Mouse (Mus musculus) right cerebral cortex, adult 18-20 months (tissue): ENCODE data around the gene Ypel2.

ENCODE experiments used
- DNase-seq: peaks from one replicate; pipeline ENCODE4 v3.0.0; 2022; ENCODE audit warnings: mixed read lengths

Gene Ypel2

DNA sequence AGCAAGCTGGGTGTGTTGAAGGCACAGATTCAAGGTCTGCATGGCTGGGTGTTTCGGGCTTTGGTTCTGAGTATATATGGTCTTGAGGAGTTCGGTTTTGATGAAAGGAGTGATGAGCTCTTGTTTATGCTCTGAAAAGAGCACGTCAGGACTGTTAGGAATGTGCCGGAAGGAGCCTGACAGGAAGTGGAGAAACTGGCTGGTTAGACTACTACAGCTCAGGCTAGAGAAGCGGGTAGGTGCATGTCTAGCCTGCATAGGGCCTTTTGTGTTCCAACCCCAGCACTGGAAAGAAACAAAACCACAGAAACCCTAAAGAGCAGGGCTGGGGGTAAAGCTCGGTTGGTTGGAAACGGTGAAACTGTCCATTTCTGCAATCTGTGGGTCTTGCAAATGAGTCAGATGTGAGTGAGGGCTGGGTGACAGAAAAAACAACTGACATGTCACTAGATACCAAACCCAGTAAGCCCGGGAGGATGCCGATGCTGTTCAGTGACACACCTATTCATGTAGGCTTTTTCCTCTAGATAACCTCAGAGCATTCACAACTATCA lies 68.3 kb downstream of the Ypel2 start:
- no peak for DNase-seq

DNA sequence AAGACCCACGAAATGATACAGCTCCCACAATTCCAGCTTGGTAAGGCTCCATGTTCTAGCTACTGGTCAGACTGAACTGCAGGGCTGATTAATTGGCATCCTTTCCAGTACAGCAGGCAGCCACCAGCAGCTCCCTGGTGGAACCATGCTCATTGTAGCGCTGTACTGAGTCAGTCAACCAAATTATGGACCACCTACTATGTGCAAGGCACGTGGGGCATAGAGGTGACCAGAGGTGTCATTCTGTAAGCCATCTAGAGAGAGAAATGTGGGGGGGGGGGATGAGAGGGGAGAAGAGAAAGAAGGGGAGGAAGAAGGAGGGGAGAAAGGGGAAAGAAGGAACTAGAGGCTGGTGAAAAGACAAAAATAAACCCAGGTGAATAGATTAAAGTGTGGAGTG lies 68.9 kb downstream of the Ypel2 start:
- no peak for DNase-seq

DNA sequence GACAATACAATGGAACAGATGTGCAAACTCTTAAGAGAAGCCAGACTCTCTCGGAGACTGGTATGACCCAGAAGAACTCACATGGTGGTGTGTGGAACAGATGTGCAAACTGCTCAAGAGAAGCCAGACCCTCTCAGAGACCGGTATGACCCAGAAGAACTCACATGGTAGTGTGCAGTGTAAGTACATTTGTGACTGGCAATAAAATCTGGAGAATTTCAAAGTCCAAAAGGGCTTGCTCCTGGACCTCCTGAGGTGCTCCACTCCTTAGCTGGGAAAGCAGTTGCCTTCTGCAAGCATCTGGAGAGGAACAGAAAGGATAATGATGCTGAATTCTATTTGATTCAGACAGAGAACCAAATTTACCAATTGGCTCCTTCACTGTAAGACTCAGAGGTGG lies 69.9 kb downstream of the Ypel2 start:
- no peak for DNase-seq

DNA sequence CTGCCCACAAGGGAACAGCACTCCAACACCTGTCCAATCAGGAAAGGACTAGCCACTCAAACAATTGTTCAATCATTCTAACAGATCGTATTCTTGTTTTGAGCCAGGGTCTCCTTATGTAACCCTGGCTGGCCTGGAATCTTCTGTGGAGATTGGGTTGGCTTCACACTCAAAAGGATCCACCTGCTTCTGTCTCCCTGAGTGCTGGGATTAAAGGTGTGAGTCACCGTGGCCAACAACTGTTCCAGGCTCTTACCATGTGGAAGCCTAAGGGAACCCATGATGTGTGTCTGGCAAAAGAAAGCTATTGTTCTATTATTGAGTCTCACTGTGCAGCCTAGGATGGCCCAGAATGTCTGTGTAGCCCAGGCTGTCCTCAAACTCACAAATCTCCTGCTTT lies 71.5 kb downstream of the Ypel2 start:
- DNase-seq: no peak

DNA sequence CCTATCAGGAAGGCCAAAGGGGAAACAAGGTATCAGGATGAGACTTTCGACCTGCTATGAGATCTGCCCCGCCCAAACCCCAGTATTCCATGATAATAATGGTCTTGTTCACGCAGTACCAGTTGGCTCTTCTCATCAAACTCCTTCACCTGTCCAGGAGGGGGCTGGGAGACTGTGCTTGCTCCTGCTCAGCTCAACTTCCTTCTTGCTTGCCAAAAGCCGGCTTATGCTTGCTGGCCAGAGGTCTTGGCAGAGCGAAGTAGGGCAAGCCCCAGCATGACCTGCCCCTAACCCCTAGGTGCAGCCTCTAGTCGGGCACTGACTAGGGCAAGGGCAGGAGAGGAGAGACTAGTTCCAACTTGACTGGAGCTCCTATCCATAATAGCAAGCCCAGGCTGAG lies 72.2 kb downstream of the Ypel2 start:
- DNase-seq: no peak

DNA sequence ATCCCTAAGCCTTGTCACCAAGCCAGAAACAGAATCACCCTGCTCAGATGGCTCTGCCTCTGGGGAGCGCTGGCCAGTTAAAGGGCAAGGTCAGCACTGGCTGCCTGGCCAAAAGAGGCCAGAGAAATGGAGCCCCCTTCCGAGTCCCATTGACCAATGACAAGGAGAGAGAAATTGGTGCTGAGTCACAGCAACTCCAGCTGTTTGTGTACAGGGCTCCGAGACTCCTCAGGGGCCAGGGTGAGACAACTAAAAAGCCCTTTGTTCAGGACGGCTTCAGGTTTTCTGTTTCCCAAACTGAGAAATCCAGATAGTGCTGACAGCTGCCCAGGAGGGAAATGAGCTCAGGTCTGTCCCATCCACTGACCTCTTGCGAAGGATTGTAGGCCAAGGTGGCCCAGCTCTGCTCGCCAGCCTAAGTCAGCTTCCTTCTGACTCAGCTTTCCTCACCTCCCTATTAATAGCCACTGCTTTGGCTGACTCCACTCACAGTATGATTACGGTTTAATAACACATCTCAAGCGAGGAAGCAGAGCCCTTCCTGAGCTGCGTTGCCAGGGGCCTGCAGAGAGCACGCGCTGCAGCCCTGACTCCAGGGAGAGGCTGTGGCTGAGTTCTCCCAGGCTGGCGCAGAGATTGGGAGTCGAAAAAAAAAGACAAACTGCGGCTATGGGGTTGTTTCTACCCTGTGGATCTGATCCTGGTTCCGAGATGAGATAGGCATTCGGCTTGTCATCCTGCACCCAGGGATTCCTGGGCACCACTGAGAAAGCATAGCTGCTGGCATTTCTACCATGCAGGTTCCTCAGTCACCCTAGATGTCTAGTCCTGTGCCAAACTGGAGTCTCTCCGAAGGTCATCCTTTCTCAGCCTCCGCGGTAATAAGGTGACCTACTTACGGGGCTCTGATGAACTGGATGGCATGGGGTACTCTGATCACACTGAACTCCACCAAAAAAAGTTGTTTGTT lies 73.1 kb downstream of the Ypel2 start:
- DNase-seq: peak; percentile 59

DNA sequence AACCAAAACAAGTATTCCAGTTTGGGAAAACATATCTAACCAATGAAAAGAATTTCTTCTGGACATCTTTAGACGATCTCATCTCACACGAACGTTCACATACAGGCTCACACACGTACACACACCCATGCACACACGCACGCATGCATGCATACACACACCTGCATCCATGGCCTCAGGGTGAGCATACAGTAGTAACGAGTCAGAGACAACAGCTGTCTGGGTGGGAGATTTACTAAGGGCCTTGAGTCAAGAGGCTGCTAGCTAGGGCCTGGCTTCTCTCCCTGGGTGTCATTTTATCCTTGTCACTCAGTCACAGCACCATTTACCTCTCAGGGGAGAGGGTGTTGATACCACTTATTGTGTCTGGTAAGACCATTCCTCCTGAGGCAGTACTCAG lies 74.0 kb downstream of the Ypel2 start:
- DNase-seq: no peak

DNA sequence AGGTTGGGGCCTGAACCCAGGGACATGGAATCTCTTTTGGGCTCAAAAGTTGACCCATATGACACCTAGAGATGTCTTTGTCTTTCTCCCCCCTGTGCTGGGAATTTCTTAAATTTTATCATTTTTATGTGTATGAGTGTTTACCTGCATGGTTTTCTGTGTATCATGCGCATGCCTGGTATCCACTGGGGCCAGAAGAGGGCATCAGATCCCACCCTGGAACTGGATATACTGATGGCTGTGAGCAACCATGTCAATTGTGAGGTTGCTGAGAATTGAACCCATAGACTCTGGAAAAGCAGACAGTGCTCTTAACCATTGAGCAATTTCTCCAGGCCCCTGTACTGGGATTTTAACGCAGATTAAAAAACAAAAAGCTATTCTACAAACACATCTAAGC lies 76.0 kb downstream of the Ypel2 start:
- DNase-seq: no peak

DNA sequence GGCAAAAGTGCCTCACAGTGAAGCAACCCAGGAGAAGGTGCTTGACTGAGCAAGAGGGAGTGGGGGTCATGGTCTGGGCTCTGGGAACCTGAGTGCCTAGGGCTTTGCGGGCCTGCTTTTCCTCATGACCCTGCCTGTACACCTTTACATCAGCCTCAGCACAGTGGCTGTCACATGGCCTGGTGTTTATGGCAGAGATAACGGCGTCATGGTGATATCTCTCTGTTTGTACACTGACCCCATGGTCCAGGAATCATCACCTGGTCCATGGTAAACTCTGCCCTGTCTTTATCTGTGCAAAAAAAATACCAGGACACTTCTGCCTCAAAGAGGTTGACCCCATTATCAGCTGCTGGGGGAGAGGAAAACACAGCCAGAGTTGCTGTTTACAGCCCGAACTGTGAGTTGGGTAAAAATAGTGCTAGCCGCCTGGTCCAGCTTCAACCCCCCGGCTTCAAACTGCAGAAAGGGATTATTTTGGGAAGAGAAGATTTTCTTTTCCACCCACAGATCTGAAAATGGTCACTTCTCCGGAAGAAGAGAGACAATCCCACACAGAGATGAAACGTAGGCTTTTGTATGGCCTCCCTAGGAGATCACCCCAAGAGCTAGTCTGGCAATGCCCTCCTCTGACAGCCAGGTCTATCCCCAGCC lies 76.8 kb downstream of the Ypel2 start:
- DNase-seq: peak; percentile 36

DNA sequence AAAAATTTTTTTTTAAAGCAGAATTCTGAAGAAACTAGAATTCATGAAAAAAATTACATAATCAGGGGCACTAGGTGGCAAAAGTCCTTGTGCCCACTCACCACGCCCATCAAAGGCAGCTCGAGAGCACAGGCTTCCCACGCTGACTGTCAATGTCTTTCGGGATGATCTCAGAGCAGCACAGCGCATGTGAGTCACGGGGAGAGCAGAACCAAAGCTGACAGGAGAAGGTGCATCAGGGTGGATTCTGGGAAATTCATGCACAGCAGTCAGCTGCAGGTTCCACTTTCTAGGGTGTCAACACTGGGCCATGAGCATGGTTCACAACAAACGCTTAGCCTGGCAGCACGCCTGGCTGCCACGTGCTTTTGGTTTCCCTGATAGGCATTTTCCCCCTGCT lies 79.2 kb downstream of the Ypel2 start:
- DNase-seq: peak; percentile 84

DNA sequence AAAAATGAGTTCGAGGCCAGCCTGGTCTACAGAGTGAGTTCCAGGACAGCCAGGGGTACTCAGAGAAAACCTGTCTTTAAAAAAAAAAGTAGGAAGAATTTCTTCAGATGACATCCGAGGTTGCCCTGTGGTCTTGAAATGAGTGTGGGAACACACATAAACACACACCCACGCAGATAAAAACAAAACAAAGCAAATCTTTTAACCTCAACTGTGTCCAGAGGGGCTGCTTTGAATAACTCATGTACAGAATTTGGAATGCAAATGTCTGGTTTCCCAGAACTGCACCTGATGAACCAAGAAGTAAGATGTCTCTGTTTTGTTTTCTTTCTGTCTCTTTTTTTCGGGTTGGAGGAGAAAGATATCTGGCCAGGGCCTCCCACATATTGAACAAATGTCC lies 83.3 kb downstream of the Ypel2 start:
- no peak for DNase-seq

DNA sequence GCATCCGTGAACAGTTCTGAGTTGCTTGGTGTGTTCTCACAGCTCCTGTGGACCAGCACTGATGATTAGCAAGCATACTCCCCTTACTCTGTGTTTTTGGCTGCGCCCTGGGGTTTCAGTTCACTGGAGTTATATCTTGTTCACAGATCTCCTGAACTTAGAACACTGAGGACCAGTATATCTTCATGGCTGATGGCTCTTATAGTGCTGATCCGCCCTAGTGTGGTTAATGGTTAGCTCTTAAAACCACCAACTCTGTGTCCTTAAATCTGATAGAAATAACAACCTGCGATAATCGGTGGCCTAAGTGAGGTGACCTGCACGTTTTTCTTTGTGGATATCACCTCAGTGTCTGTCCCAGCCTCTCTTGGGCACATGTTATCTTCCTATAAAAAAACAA lies 84.5 kb downstream of the Ypel2 start:
- no peak for DNase-seq

DNA sequence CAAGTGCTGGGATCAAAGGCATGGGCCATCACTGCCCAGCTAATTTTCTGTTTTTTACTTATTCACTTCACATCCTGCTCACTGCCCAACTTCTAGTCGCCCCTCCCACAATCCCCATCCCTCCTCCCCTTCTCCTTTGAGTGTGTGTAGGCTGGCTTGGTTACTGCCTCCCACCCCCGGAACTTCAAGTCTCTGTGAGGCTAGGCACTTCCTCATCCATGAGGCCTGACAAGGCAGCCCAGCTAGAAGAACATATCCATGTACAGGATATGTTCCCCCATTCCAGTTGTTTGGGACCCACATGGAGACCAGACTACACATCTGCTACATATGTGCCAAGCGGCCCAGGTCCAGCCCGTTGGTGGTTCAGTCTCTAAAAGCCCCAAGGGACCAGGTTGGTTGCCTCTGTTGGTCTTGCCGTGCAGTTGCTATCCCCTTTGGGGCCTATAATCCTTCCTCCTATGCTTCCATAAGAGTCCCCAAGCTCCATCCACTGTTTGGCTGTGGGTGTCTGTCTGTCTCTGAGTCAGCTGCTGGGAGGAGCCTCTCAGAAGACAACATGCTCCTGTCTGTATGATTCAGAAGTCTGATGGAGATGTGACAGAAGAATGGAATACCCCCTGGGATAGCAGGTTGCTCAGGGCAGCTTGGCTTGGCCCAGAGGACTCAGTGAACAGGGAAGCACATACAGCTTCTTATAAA lies 85.5 kb downstream of the Ypel2 start:
- no peak for DNase-seq

DNA sequence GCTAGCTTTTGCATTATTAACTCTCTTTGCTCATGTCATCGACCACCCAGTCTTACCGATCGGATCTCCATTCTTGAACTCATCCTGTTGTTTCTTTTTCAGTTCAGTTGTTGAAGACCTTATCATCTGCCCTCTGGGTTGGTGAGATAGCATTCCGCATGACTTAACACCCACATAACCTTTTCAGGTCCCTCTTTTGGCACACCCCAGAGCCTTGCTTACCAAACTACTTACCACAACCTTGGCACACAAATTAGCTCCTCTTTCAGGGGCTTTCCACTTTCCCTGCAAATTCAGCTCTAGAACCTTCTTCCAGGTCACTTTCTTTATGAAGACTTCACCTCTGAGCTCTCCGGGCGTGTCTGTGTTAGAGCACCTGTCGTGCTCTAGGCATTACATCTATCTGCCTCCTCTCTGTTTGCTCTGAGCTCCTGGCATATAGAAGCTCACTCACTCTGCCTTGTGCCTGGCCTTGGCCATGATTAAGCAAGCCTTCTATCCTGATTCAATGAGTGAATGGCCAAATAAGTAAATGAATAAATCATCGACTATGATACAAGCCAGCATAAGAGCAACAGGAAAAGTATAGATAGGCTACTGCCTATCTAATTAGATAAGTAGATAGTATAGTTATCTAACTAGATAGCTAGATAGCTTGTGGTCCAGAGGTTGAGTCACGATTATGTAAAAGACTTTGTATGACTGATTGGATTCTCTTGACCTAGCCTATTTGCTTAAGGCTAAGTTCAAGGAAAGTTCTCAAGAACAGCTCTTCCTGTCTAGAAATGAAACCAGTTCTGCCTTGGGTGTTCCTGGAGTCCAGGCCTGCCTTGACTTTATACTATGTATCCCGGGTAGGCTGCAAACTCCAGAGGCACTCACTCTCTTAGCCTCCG lies 86.5 kb downstream of the Ypel2 start:
- DNase-seq: no peak

DNA sequence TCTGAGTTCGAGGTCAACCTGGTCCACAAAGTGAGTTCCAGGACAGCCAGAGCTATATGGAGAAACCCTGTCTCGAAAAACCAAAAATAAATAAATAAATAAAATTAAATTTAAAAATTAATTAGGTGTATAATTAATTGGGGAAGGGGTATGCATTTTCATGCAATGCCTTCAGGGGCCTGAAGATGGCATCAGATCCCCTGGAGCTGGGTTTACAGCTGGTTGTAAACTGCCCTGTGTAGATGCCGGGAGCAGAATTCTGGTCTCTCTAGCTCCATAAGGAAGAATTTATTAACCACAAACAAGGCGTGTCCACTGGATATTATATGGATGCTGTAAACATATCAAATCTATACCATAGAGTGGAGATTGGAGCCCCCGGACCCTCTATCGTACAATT lies 87.2 kb downstream of the Ypel2 start:
- no peak for DNase-seq

DNA sequence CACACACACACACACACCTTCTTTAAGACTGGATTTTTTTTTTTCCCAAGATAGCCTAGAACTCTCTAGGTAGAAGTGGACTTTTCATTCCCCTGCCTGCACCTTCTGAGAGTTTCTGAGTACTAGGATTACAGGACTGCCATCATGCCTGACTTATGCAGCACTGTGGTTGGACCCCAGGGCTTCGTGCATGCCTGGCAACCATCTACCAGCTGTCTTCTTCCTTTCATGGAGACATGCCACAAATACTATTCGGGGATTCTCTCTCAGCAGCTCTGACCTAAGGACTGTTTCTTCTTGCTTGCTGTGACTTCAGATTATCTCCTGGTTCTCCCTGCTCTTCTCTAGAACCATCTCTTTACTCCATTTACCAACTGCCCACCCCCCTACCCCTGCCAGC lies 88.2 kb downstream of the Ypel2 start:
- no peak for DNase-seq

DNA sequence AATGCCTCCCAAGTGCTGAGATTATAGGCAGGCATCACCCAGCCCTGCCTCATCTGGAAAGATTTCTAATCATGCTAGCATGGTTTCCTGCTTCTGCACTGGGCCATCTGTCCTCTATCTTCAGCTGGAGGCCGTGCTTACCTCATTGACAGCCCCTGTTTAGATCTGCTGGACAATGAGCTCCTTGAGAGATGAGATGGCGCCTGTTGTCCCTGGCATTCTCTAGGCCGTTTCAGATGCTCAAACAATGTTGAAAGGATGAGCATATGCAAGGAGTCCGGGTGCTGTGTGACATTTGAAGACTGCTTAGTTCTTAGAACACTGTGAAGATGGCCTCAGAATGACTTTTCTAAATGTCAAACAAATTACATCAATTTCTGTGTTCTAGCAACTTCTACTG lies 88.8 kb downstream of the Ypel2 start:
- no peak for DNase-seq

DNA sequence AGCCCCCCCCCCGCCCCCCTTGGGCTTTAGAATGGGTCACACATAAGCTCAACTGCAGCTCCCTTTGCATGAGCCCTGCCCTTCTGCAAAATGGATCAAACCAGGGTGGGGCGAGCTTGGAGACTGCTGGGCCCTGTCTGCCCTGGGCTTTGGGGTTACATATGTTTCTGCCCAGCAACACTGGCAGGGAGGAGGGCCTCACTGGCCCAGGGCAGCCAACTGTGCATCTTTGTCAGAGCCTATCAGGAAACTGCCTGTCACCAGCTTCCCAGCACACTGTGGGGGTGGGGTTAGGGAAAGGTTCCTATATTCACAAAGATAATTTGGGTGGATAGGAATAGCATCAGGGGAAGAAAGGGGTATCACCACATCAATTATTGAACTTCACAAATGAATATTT lies 95.1 kb downstream of the Ypel2 start:
- no peak for DNase-seq

DNA sequence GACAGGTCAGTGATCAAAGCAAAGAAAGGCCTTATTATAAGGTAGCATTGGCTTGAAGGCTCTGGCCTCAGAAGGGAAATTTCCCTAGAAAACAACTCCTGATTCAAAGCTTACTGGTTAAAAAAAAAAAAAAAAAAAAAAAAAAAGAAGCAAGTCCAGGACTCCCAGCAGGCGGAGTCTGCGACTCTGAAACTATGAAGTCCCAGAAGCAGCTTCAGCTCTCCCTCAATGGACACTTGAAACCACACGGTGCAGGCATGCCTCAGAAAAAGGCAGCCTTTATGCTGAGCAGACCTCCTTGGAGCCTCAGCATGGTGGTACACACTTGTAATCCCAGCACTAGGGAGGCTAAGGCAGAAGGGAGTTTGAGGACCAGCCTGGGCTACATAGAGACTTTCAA lies 97.9 kb downstream of the Ypel2 start:
- DNase-seq: no peak

DNA sequence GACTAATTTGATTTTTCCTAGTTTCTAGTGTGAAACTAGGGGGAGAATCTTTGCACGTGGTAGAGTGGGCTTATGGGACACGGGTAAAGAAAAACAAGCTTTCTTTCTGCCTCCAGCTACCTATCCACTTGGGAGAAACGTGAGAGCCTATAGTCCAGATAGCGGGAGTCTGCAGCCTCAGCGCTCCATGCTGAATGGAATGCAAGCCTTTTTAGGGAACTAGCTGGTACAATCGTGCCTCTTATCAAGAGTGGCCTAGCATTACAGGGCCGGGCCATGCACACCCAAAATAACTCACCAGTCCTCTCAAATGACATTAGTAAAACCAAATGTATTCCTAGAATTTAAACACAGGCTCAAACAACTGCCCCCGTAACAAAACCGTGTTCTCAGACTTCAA lies 98.4 kb downstream of the Ypel2 start:
- no peak for DNase-seq

DNA sequence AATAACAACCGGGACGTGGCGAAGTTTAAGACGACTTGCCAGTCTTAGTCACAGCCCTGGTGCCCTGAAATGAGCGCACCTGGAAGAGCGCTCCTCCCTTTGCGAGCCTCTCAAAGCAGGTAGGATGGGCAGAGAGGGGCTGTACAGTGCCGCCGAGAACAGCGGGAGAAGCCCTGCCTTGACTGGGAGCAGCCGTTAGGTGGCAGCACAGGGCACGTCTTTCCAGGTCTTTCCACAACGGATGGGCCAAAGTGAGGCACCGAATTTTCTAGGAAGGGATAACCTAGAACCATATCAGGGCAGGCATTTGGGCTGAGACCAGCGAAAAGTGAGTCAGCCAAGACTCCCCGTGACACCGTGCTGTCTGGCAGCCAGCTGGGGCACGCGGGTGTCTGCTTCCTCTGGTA lies 99.3 kb downstream of the Ypel2 start:
- DNase-seq: peak; percentile 88

DNA sequence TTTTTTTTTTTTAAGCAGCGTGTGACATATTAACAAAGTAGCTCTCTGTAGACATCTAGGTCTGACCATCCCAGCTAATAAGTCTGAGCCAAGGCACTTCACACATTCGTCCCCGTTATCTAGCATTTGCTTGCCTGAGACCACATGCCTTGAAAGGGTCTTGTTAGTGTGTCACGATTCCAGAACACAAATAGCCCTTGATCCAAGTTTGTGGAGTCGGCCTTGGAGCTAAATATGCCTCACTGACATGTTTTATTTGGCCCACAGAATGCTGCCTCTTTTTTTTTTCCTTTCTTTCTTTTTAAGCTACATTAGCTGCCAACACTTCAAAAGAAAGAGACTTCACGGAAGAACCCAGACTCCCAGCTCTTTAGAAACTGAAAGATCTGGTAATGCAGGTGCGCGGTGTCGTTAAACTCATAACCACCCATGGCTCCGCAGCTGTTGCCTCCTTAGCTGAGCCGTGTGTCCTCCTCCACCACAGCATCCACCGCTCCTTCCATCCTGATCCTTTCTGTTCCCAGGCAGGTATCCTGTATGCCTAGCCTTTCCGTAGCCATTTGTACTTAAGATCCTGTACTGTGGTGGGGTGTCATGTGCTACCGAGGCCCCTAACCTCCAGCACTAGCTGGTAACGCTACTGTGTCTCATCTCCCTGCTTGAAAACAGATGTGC lies 100.4 kb downstream of the Ypel2 start:
- no peak for DNase-seq
